Mouse (Mus musculus): ENCODE data around the gene Rab44. TPM values are rescaled to one million over a fixed set of nuclear protein-coding genes. Genes with fewer than 3 reads are reported as not detected.
A peak's percentile ranks its signal among the peaks of the same experiment; 100 is the strongest.

Gene Rab44
- polyA plus RNA-seq, 1 experiment from 2014 or later, result 0.08 TPM

- Histone ChIP-seq H3K27me3 (ENCODE audit: control insufficient read depth, insufficient read depth, low read depth, low read length) (no peaks in the 10 kb centered on the region; the same call in 1 of the 2 replicates), H3K4me3 (ENCODE audit: low read depth, low read length) (no peak overlapping the region), H3K4me2 (ENCODE audit: low read length) (no peak overlapping the region), H3K36me3 (ENCODE audit: control insufficient read depth, insufficient read depth, low read length) (no peaks in the 10 kb centered on the region), H3K4me1 (ENCODE audit: control insufficient read depth, insufficient read depth, low read length) (peaks cover 10% of the 10 kb centered on the region), H3K9ac (ENCODE audit: low read depth, low read length) (no peak overlapping the region), H3K9me3 (replicated peaks; ENCODE audit: control insufficient read depth, low read length, poor library complexity, severe bottlenecking) (no peaks in the 10 kb centered on the region), H3K27ac (ENCODE audit: low read length) (no peak overlapping the region)
- ATAC-seq, result no peak
- 84% methylated on average over 13 of the region's 13 CpGs for WGBS
Measured at GRCm38 (mm10) chr17:29074085-29074484, 39.9 kb upstream of the Rab44 start.

GRCm38 (mm10) chr17:29076235-29076634 is 37.7 kb upstream of the Rab44 start:
- Histone ChIP-seq H3K9ac (ENCODE audit: low read depth, low read length) (no peak overlapping the region), H3K4me2 (ENCODE audit: low read length) (no peak overlapping the region), H3K4me1 (ENCODE audit: control insufficient read depth, insufficient read depth, low read length) (peaks cover 12% of the 10 kb centered on the region), H3K4me3 (ENCODE audit: low read depth, low read length) (no peak overlapping the region), H3K9me3 (replicated peaks; ENCODE audit: control insufficient read depth, low read length, poor library complexity, severe bottlenecking) (no peaks in the 10 kb centered on the region), H3K27me3 (ENCODE audit: control insufficient read depth, insufficient read depth, low read depth, low read length) (no peaks in the 10 kb centered on the region; the same call in 1 of the 2 replicates), H3K27ac (ENCODE audit: low read length) (no peak overlapping the region), H3K36me3 (ENCODE audit: control insufficient read depth, insufficient read depth, low read length) (no peaks in the 10 kb centered on the region)
- ATAC-seq, result no peak
- 89% methylated on average over 8 of the region's 8 CpGs for WGBS

GRCm38 (mm10) chr17:29077786-29078509 is 36.0 kb upstream of the Rab44 start:
- Histone ChIP-seq H3K4me2 (ENCODE audit: low read length) (peak overlapping the region; percentile 47), H3K4me3 (ENCODE audit: low read depth, low read length) (peak overlapping the region; percentile 14; the same call in 1 of the 2 replicates), H3K27ac (ENCODE audit: low read length) (no peak overlapping the region), H3K27me3 (ENCODE audit: control insufficient read depth, insufficient read depth, low read depth, low read length) (no peaks in the 10 kb centered on the region; the same call in 1 of the 2 replicates), H3K9ac (ENCODE audit: low read depth, low read length) (peak overlapping the region; percentile 16; the same call in 1 of the 2 replicates), H3K36me3 (ENCODE audit: control insufficient read depth, insufficient read depth, low read length) (no peaks in the 10 kb centered on the region), H3K9me3 (replicated peaks; ENCODE audit: control insufficient read depth, low read length, poor library complexity, severe bottlenecking) (no peaks in the 10 kb centered on the region), H3K4me1 (ENCODE audit: control insufficient read depth, insufficient read depth, low read length) (peaks cover 21% of the 10 kb centered on the region)
- no peak for ATAC-seq
- 19% methylated on average over 14 of the region's 14 CpGs for WGBS

DNA sequence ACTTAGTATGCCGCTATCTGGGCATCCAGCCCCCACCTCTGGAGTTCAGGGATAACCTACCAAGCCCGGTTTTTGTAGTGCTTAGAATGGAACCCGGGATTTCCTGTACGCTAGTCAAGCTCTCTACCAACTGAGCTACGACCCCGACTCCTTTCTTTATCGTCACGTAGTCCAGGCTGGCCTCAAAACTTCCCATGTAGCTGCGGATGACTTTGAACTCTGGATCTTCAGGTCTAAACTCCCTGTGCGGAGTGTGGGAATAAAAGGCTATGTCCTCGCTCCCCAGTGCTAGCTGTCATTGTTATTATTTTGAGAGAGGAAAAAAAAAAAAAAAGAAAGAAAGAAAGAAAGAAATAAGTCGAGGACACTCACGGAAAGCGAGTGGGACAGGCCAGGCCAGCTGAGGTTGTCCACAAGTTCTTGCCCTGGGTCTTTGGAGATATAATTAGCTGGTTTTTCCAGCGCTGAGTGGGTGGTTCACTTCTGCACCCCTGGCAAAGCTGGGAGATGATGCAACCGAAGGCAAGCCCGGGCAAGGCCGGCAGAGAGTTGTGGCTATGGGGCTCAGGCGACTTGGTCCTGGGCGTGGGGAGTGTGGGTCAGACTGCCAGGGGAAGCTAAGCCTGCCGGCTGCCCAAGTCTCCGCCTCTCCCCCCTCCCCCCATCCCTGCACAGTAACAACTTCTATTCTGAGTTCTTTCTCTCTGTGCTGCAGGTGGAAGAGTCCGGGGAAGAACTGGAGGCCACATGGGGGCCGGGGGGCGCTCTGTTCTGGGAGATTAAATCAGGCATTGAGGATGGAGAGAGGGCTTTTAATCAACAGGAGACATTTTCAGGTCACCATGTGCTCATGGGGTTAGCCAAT is 35.2 kb upstream of the Rab44 start:
- H3K27ac ChIP-seq (ENCODE audit: low read length), result no peak overlapping the region
- H3K36me3 ChIP-seq (ENCODE audit: control insufficient read depth, insufficient read depth, low read length), result no peaks in the 10 kb centered on the region
- no peak for ATAC-seq
- H3K4me1 ChIP-seq (ENCODE audit: control insufficient read depth, insufficient read depth, low read length), result peaks cover 18% of the 10 kb centered on the region
- peak overlapping the region; percentile 47 for H3K4me2 ChIP-seq (ENCODE audit: low read length)
- peak overlapping the region; percentile 14; the same call in 1 of the 2 replicates for H3K4me3 ChIP-seq (ENCODE audit: low read depth, low read length)
- H3K9me3 ChIP-seq (replicated peaks; ENCODE audit: control insufficient read depth, low read length, poor library complexity, severe bottlenecking), result no peaks in the 10 kb centered on the region
- no peaks in the 10 kb centered on the region; the same call in 1 of the 2 replicates for H3K27me3 ChIP-seq (ENCODE audit: control insufficient read depth, insufficient read depth, low read depth, low read length)
- WGBS, result 5% methylated on average over 25 of the region's 25 CpGs
- H3K9ac ChIP-seq (ENCODE audit: low read depth, low read length), result peak overlapping the region; percentile 16; the same call in 1 of the 2 replicates

GRCm38 (mm10) chr17:29080758-29081617 is 33.0 kb upstream of the Rab44 start:
- Histone ChIP-seq H3K36me3 (ENCODE audit: control insufficient read depth, insufficient read depth, low read length) (no peaks in the 10 kb centered on the region), H3K27me3 (ENCODE audit: control insufficient read depth, insufficient read depth, low read depth, low read length) (no peaks in the 10 kb centered on the region; the same call in 1 of the 2 replicates), H3K9me3 (replicated peaks; ENCODE audit: control insufficient read depth, low read length, poor library complexity, severe bottlenecking) (no peaks in the 10 kb centered on the region), H3K27ac (ENCODE audit: low read length) (no peak overlapping the region), H3K4me1 (ENCODE audit: control insufficient read depth, insufficient read depth, low read length) (peaks cover 18% of the 10 kb centered on the region), H3K4me3 (ENCODE audit: low read depth, low read length) (no peak overlapping the region), H3K4me2 (ENCODE audit: low read length) (peak overlapping the region; percentile 44), H3K9ac (ENCODE audit: low read depth, low read length) (no peak overlapping the region)
- ATAC-seq, result no peak
- 5% methylated on average over 22 of the region's 23 CpGs for WGBS

GRCm38 (mm10) chr17:29081618-29082381 is 32.1 kb upstream of the Rab44 start:
- WGBS, result 3% methylated on average over 21 of the region's 21 CpGs
- no peak overlapping the region for H3K4me3 ChIP-seq (ENCODE audit: low read depth, low read length)

DNA sequence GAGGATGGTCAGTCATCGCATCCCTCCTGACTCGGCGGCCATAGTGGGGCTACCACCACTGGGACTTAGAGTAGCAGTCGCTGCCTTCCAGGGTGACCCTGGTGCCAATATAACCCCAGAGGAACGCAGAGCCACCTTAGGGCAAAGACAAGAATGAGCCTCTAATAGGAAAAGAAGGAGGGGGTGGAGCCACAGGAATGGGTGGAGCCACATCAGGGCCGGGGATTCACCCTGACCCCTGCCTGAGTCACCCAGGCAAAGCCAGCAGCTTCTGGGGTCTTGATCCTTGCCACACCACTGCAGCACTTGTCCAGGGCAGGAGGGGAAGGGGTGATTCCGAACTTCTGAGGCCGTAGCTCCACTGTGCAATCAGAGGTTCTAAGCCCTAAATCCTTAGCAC is 30.4 kb upstream of the Rab44 start:
- Histone ChIP-seq H3K27me3 (ENCODE audit: control insufficient read depth, insufficient read depth, low read depth, low read length) (no peaks in the 10 kb centered on the region; the same call in 1 of the 2 replicates), H3K4me3 (ENCODE audit: low read depth, low read length) (no peak overlapping the region), H3K9ac (ENCODE audit: low read depth, low read length) (no peak overlapping the region), H3K27ac (ENCODE audit: low read length) (no peak overlapping the region), H3K4me2 (ENCODE audit: low read length) (no peak overlapping the region), H3K9me3 (replicated peaks; ENCODE audit: control insufficient read depth, low read length, poor library complexity, severe bottlenecking) (no peaks in the 10 kb centered on the region), H3K4me1 (ENCODE audit: control insufficient read depth, insufficient read depth, low read length) (peaks cover 12% of the 10 kb centered on the region; the same call in 1 of the 2 replicates), H3K36me3 (ENCODE audit: control insufficient read depth, insufficient read depth, low read length) (no peaks in the 10 kb centered on the region)
- ATAC-seq, result no peak
- 90% methylated on average over 8 of the region's 8 CpGs for WGBS

More at GRCm38 (mm10) chr17:29081618-29082381, 32.1 kb upstream of the Rab44 start:
- no peaks in the 10 kb centered on the region for H3K36me3 ChIP-seq (ENCODE audit: control insufficient read depth, insufficient read depth, low read length)
- H3K9ac ChIP-seq (ENCODE audit: low read depth, low read length), result peak overlapping the region; percentile 41; the same call in 1 of the 2 replicates
- H3K9me3 ChIP-seq (replicated peaks; ENCODE audit: control insufficient read depth, low read length, poor library complexity, severe bottlenecking), result no peaks in the 10 kb centered on the region
- peak overlapping the region; percentile 44 for H3K4me2 ChIP-seq (ENCODE audit: low read length)
- peaks cover 18% of the 10 kb centered on the region for H3K4me1 ChIP-seq (ENCODE audit: control insufficient read depth, insufficient read depth, low read length)
- peak overlapping the region; percentile 50 for H3K27ac ChIP-seq (ENCODE audit: low read length)
- H3K27me3 ChIP-seq (ENCODE audit: control insufficient read depth, insufficient read depth, low read depth, low read length), result no peaks in the 10 kb centered on the region; the same call in 1 of the 2 replicates
- no peak for ATAC-seq

DNA sequence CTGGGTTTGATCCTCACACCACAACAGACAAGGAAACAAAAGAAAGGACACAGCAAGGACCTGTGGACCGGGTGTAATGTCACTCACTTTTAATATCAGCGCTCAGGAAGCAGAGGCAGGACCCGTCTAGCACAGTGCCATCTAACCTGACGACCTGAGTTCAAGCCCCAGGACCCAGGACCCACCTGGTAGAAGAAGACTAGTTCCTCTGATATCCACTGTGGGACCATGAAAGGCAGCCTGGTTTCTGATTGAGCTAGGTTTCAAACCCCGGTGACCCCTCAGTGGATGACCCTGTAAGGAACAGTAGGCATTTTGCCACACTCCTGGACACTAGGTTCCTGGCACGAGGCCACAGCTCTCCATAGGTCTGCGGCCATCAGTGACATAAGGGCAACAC is 29.3 kb upstream of the Rab44 start:
- Histone ChIP-seq H3K27ac (ENCODE audit: low read length) (no peak overlapping the region), H3K4me1 (ENCODE audit: control insufficient read depth, insufficient read depth, low read length) (peaks cover 12% of the 10 kb centered on the region; the same call in 1 of the 2 replicates), H3K4me2 (ENCODE audit: low read length) (no peak overlapping the region), H3K9ac (ENCODE audit: low read depth, low read length) (no peak overlapping the region), H3K27me3 (ENCODE audit: control insufficient read depth, insufficient read depth, low read depth, low read length) (no peaks in the 10 kb centered on the region), H3K36me3 (ENCODE audit: control insufficient read depth, insufficient read depth, low read length) (no peaks in the 10 kb centered on the region), H3K9me3 (replicated peaks; ENCODE audit: control insufficient read depth, low read length, poor library complexity, severe bottlenecking) (no peaks in the 10 kb centered on the region), H3K4me3 (ENCODE audit: low read depth, low read length) (no peak overlapping the region)
- ATAC-seq, result no peak
- 96% methylated on average over 7 of the region's 7 CpGs for WGBS

Data from midbrain, embryonic 16.5 days (tissue).